Mouse (Mus musculus): ENCODE measurements around the gene Mef2c.

GRCm38 (mm10) chr13:83574866-83575265 lies 71.0 kb downstream of the Mef2c start:
- no peak for TF ChIP-seq MAX (IDR thresholded peaks at IDR 0.05; ENCODE audit: low read length)
- TF ChIP-seq POLR2A (IDR thresholded peaks at IDR 0.05; ENCODE audit: low read depth, low read length) = no peak
- no peak for TF ChIP-seq CTCF (conservative IDR thresholded peaks at IDR 0.05 in 1 of 2, IDR thresholded peaks at IDR 0.05 in 1 of 2; ENCODE audit: low read depth in 2 of 2, low read length in 2 of 2)
- TF ChIP-seq CHD1 (IDR thresholded peaks at IDR 0.05; ENCODE audit: low read depth, low read length) = no peak; the same call in 1 of the 2 replicates
- TF ChIP-seq SIN3A (IDR thresholded peaks at IDR 0.05; ENCODE audit: low read length) = no peak; the same call in 1 of the 2 replicates
- TF ChIP-seq ZNF384 (IDR thresholded peaks at IDR 0.05; ENCODE audit: low read depth, low read length) = no peak
- no peak for TF ChIP-seq RCOR1 (conservative IDR thresholded peaks at IDR 0.05; ENCODE audit: low read depth, low read length)
- no peak for TF ChIP-seq EP300 (IDR thresholded peaks at IDR 0.05; ENCODE audit: low read length)
- no peak for TF ChIP-seq JUND (conservative IDR thresholded peaks at IDR 0.05; ENCODE audit: low read depth, low read length)
- TF ChIP-seq BHLHE40 (IDR thresholded peaks at IDR 0.05; ENCODE audit: low read depth, low read length) = 0 out of 2 replicates have a peak, but pooled peaks have one; percentile 44
- TF ChIP-seq TCF12 (IDR thresholded peaks at IDR 0.05; ENCODE audit: low read depth, low read length) = no peak
- TF ChIP-seq RAD21 (IDR thresholded peaks at IDR 0.05; ENCODE audit: low read depth, low read length) = no peak
- TF ChIP-seq USF1 (IDR thresholded peaks at IDR 0.05; ENCODE audit: low read depth, low read length) = no peak

Measured in CH12.LX (cell line).